Mouse (Mus musculus) bone marrow, adult 2 months (tissue): ENCODE measurements at regions not wholly inside any gene's neighbourhood (a gene's known extent, or its start where the extent isn't known, plus 50 kb on each side); places are given as distances from the start of the nearest gene placed in this dataset.

Experiments used
- H3K27ac ChIP-seq: fragments of 200-500 bp; 2 replicates; pipeline ENCODE4 v1.5.1; 2012; ENCODE audit warnings: low read depth, mild to moderate bottlenecking, control low read depth, inconsistent platforms, low read length; ENCODE audit not compliant: control insufficient read depth, poor library complexity, insufficient read depth
- H3K4me1 ChIP-seq: fragments of 200-500 bp; 2 replicates; pipeline ENCODE4 v1.6.1; 2011; ENCODE audit warnings: low read length; ENCODE audit not compliant: control insufficient read depth, insufficient read depth
- H3K4me3 ChIP-seq: fragments of 200-500 bp; replicated peaks from 2 replicates; pipeline ENCODE3; 2011; ENCODE audit warnings: mild to moderate bottlenecking, low read depth, low read length, control low read depth; ENCODE audit not compliant: control insufficient read depth
- CTCF ChIP-seq: fragments of 200-500 bp; IDR thresholded peaks from 2 replicates; pipeline ENCODE4 v1.5.1; 2011; ENCODE audit warnings: low read length, control low read depth; ENCODE audit not compliant: control insufficient read depth, insufficient read depth
- POLR2A ChIP-seq: fragments of 200-500 bp; IDR thresholded peaks from 2 replicates; pipeline ENCODE4 v1.6.1; 2011; ENCODE audit warnings: low read depth, mild to moderate bottlenecking, control low read depth, low read length, borderline replicate concordance; ENCODE audit not compliant: control insufficient read depth
- WGBS: fragments of 180-500 bp; shearing (Covaris S2); methylation state at CpG from one replicate; pipeline ENCODE4 v1.1.7; 2018; 5-methylcytosine and 5-hydroxymethylcytosine counted together

- no peak overlapping the region for H3K27ac ChIP-seq
- H3K4me3 ChIP-seq: no peak overlapping the region
- TF ChIP-seq POLR2A: no peak
- no peak for TF ChIP-seq CTCF
- 41% methylated on average over 4 of the region's 4 CpGs for WGBS
- H3K4me1 ChIP-seq: no peaks in the 10 kb centered on the region; the same call in 1 of the 2 replicates
These were observed 108.4 kb upstream of the Sgk1 start for GRCm38 (mm10) chr10:21773548-21773947.

GRCm38 (mm10) chr10:21775441-21775840 is 106.5 kb upstream of the Sgk1 start:
- Histone ChIP-seq H3K4me3 (no peak overlapping the region), H3K27ac (no peak overlapping the region), H3K4me1 (no peaks in the 10 kb centered on the region; the same call in 1 of the 2 replicates)
- TF ChIP-seq CTCF (no peak), POLR2A (no peak)
- WGBS: 78% methylated on average over 5 of the region's 5 CpGs

- H3K4me3 ChIP-seq: no peak overlapping the region
- H3K4me1 ChIP-seq: no peaks in the 10 kb centered on the region; the same call in 1 of the 2 replicates
- WGBS: 45% methylated on average over 12 of the region's 12 CpGs
These were observed 105.8 kb upstream of the Sgk1 start for GRCm38 (mm10) chr10:21775911-21776761.

GRCm38 (mm10) chr10:21776762-21777080 is 105.3 kb upstream of the Sgk1 start:
- Histone ChIP-seq H3K27ac (no peak overlapping the region), H3K4me1 (no peaks in the 10 kb centered on the region; the same call in 1 of the 2 replicates), H3K4me3 (no peak overlapping the region)
- TF ChIP-seq POLR2A (no peak), CTCF (no peak)
- WGBS: 66% methylated on average over 8 of the region's 8 CpGs

More at GRCm38 (mm10) chr10:21775911-21776761, 105.8 kb upstream of the Sgk1 start:
- TF ChIP-seq CTCF: no peak
- no peak for TF ChIP-seq POLR2A
- no peak overlapping the region for H3K27ac ChIP-seq

- Histone ChIP-seq H3K27ac (no peak overlapping the region), H3K4me1 (no peaks in the 10 kb centered on the region; the same call in 1 of the 2 replicates), H3K4me3 (no peak overlapping the region)
- TF ChIP-seq CTCF: no peak
- no peak for TF ChIP-seq POLR2A
- 64% methylated on average over 3 of the region's 3 CpGs for WGBS
These were observed 104.9 kb upstream of the Sgk1 start for GRCm38 (mm10) chr10:21777103-21777502.

GRCm38 (mm10) chr10:21783478-21783877 is 98.5 kb upstream of the Sgk1 start:
- no peak overlapping the region for H3K27ac ChIP-seq
- no peak for TF ChIP-seq CTCF
- no peak for TF ChIP-seq POLR2A
- no peak overlapping the region for H3K4me3 ChIP-seq
- H3K4me1 ChIP-seq: no peaks in the 10 kb centered on the region
- WGBS: 85% methylated on average over 7 of the region's 7 CpGs

- WGBS: 78% methylated on average over 4 of the region's 4 CpGs
- TF ChIP-seq POLR2A (no peak), CTCF (no peak)
These were observed 96.9 kb upstream of the Sgk1 start for GRCm38 (mm10) chr10:21785110-21785509.

GRCm38 (mm10) chr10:21785785-21786184 is 96.2 kb upstream of the Sgk1 start:
- TF ChIP-seq CTCF (no peak), POLR2A (no peak)
- 75% methylated on average over 5 of the region's 5 CpGs for WGBS
- Histone ChIP-seq H3K27ac (no peak overlapping the region), H3K4me1 (no peaks in the 10 kb centered on the region), H3K4me3 (no peak overlapping the region)

More at GRCm38 (mm10) chr10:21785110-21785509, 96.9 kb upstream of the Sgk1 start:
- Histone ChIP-seq H3K4me3 (no peak overlapping the region), H3K27ac (no peak overlapping the region), H3K4me1 (no peaks in the 10 kb centered on the region)
